Mouse (Mus musculus) heart, embryonic 12.5 days (tissue): ENCODE measurements at regions not wholly inside any gene's neighbourhood (a gene's known extent, or its start where the extent isn't known, plus 50 kb on each side); places are given as distances from the start of the nearest gene placed in this dataset.
"Not testable (repeated sequence)": the region's sequence is repeated elsewhere in the genome, so short reads cannot be mapped to it uniquely, and the experiment has no call there.

ENCODE experiments used
- ATAC-seq: fragments of 200-750 bp; cut with Nextera tagmentation; 2 replicates; pipeline ENCODE4 v1.8.0; 2017; ENCODE audit warnings: moderate TSS enrichment, moderate library complexity; ENCODE audit not compliant: insufficient number of reproducible peaks, low FRiP score
- H3K27ac ChIP-seq: fragments of 300-500 bp; sonication (generic); 2 replicates; pipeline ENCODE4 v1.5.1; 2016; ENCODE audit warnings: mild to moderate bottlenecking, moderate library complexity; ENCODE audit not compliant: poor library complexity, severe bottlenecking
- H3K27me3 ChIP-seq: fragments of 300-500 bp; sonication (generic); replicated peaks from 2 replicates; pipeline ENCODE4 v1.6.1; 2016; ENCODE audit warnings: mild to moderate bottlenecking, moderate library complexity
- H3K36me3 ChIP-seq: fragments of 300-500 bp; sonication (generic); 2 replicates; pipeline ENCODE4 v1.6.1; 2016; ENCODE audit warnings: mild to moderate bottlenecking, moderate library complexity
- H3K4me1 ChIP-seq: fragments of 300-500 bp; sonication (generic); replicated peaks from 2 replicates; pipeline ENCODE4 v1.6.1; 2016; ENCODE audit warnings: mild to moderate bottlenecking
- H3K4me2 ChIP-seq: fragments of 300-500 bp; sonication (generic); 2 replicates; pipeline ENCODE4 v1.6.1; 2016; ENCODE audit warnings: mild to moderate bottlenecking, moderate library complexity
- H3K4me3 ChIP-seq: fragments of 300-500 bp; sonication (generic); 2 replicates; pipeline ENCODE4 v1.5.1; 2016; ENCODE audit warnings: mild to moderate bottlenecking
- H3K9ac ChIP-seq: fragments of 300-500 bp; sonication (generic); 2 replicates; pipeline ENCODE4 v1.6.1; 2016; ENCODE audit warnings: mild to moderate bottlenecking, moderate library complexity
- H3K9me3 ChIP-seq: fragments of 300-500 bp; sonication (generic); replicated peaks from 2 replicates; pipeline ENCODE4 v1.6.1; 2016; ENCODE audit warnings: mild to moderate bottlenecking, moderate library complexity
- WGBS: fragments of 180-500 bp; shearing (Covaris S2); methylation state at CpG from one replicate; pipeline ENCODE4 v1.1.7; 2016; 5-methylcytosine and 5-hydroxymethylcytosine counted together

GRCm38 (mm10) chr16:15368383-15369163 lies 51.3 kb downstream of the Gm21897 start:
- Histone ChIP-seq H3K27ac (no peak overlapping the region), H3K4me2 (no peak overlapping the region), H3K4me1 (no peaks in the 10 kb centered on the region), H3K4me3 (no peak overlapping the region), H3K27me3 (no peaks in the 10 kb centered on the region), H3K9ac (no peak overlapping the region), H3K9me3 (no peaks in the 10 kb centered on the region), H3K36me3 (no peaks in the 10 kb centered on the region)
- whole genome bisulfite sequencing = 75% methylated on average over 4 of the region's 4 CpGs
- no peak for ATAC-seq

GRCm38 (mm10) chr16:15372844-15373243 lies 55.6 kb downstream of the Gm21897 start:
- Histone ChIP-seq H3K9me3 (no peaks in the 10 kb centered on the region), H3K4me2 (no peak overlapping the region), H3K4me1 (no peaks in the 10 kb centered on the region), H3K27me3 (no peaks in the 10 kb centered on the region), H3K4me3 (no peak overlapping the region), H3K9ac (no peak overlapping the region), H3K27ac (no peak overlapping the region), H3K36me3 (no peaks in the 10 kb centered on the region)
- ATAC-seq = no peak
- 31% methylated on average over 1 of the region's 1 CpGs for WGBS

- Histone ChIP-seq H3K27me3 (no peaks in the 10 kb centered on the region), H3K4me3 (no peak overlapping the region), H3K27ac (no peak overlapping the region), H3K4me2 (no peak overlapping the region), H3K4me1 (no peaks in the 10 kb centered on the region), H3K9me3 (no peaks in the 10 kb centered on the region), H3K9ac (no peak overlapping the region), H3K36me3 (no peaks in the 10 kb centered on the region)
- 52% methylated on average over 1 of the region's 1 CpGs for WGBS
- no peak for ATAC-seq
These were observed 56.7 kb downstream of the Gm21897 start for GRCm38 (mm10) chr16:15373961-15374360.

- peak; percentile 43; the same call in 1 of the 2 replicates for ATAC-seq
- Histone ChIP-seq H3K4me1 (peaks cover 17% of the 10 kb centered on the region), H3K4me3 (no peak overlapping the region), H3K36me3 (no peaks in the 10 kb centered on the region), H3K27ac (peak overlapping the region; percentile 63), H3K27me3 (no peaks in the 10 kb centered on the region), H3K9ac (no peak overlapping the region), H3K9me3 (no peaks in the 10 kb centered on the region), H3K4me2 (no peak overlapping the region)
- 50% methylated on average over 3 of the region's 3 CpGs for WGBS
These were observed 68.4 kb downstream of the Gm21897 start for GRCm38 (mm10) chr16:15385557-15386240.

- 11% methylated on average over 1 of the region's 1 CpGs for WGBS
- peak; percentile 68 for ATAC-seq
- Histone ChIP-seq H3K27ac (peak overlapping the region; percentile 63; the same call in 1 of the 2 replicates), H3K9ac (no peak overlapping the region), H3K27me3 (no peaks in the 10 kb centered on the region), H3K4me2 (no peak overlapping the region), H3K36me3 (no peaks in the 10 kb centered on the region), H3K4me1 (peaks cover 17% of the 10 kb centered on the region), H3K4me3 (no peak overlapping the region), H3K9me3 (no peaks in the 10 kb centered on the region; the same call in 1 of the 2 replicates)
These were observed 69.0 kb downstream of the Gm21897 start for GRCm38 (mm10) chr16:15386241-15386574.

- WGBS = 16% methylated on average over 1 of the region's 1 CpGs
- 0 out of 2 replicates have a peak overlapping the region, but pooled peaks have one; percentile 30 for H3K27ac ChIP-seq
- peaks cover 14% of the 10 kb centered on the region; the same call in 1 of the 2 replicates for H3K9me3 ChIP-seq
- peak; percentile 63; the same call in 1 of the 2 replicates for ATAC-seq
- no peak overlapping the region for H3K4me3 ChIP-seq
- no peaks in the 10 kb centered on the region for H3K36me3 ChIP-seq
- no peak overlapping the region for H3K4me2 ChIP-seq
- peaks cover 12% of the 10 kb centered on the region for H3K4me1 ChIP-seq
- H3K27me3 ChIP-seq = no peaks in the 10 kb centered on the region
- H3K9ac ChIP-seq = no peak overlapping the region
These were observed 72.6 kb downstream of the Gm21897 start for GRCm38 (mm10) chr16:15389892-15390291.

GRCm38 (mm10) chr16:15430352-15430751 lies 113.1 kb downstream of the Gm21897 start:
- no peak overlapping the region for H3K27ac ChIP-seq
- no peak overlapping the region for H3K9ac ChIP-seq
- 71% methylated on average over 3 of the region's 3 CpGs for WGBS
- H3K9me3 ChIP-seq = no peaks in the 10 kb centered on the region
- no peaks in the 10 kb centered on the region for H3K27me3 ChIP-seq
- H3K4me1 ChIP-seq = no peaks in the 10 kb centered on the region
- no peak overlapping the region for H3K4me3 ChIP-seq
- H3K4me2 ChIP-seq = no peak overlapping the region
- no peak for ATAC-seq
- H3K36me3 ChIP-seq = no peaks in the 10 kb centered on the region

GRCm38 (mm10) chr16:15432681-15433080 lies 115.4 kb downstream of the Gm21897 start:
- Histone ChIP-seq H3K4me2 (no peak overlapping the region), H3K4me3 (no peak overlapping the region), H3K9ac (no peak overlapping the region), H3K9me3 (no peaks in the 10 kb centered on the region), H3K36me3 (no peaks in the 10 kb centered on the region), H3K4me1 (no peaks in the 10 kb centered on the region), H3K27me3 (no peaks in the 10 kb centered on the region), H3K27ac (no peak overlapping the region)
- no peak for ATAC-seq

- not testable (repeated sequence) for H3K36me3 ChIP-seq, H3K4me2 ChIP-seq, ATAC-seq, H3K27ac ChIP-seq, H3K4me1 ChIP-seq, H3K27me3 ChIP-seq, H3K4me3 ChIP-seq, H3K9ac ChIP-seq
- peaks cover 11% of the 10 kb centered on the region; the same call in 1 of the 2 replicates for H3K9me3 ChIP-seq
These were observed 145.6 kb downstream of the Gm21897 start for GRCm38 (mm10) chr16:15462856-15463255.

GRCm38 (mm10) chr16:15473875-15474274 lies 156.6 kb downstream of the Gm21897 start:
- Histone ChIP-seq H3K36me3 (no peaks in the 10 kb centered on the region), H3K4me3 (no peak overlapping the region), H3K9ac (no peak overlapping the region), H3K9me3 (no peaks in the 10 kb centered on the region), H3K27ac (no peak overlapping the region), H3K4me2 (no peak overlapping the region), H3K27me3 (no peaks in the 10 kb centered on the region), H3K4me1 (no peaks in the 10 kb centered on the region)
- ATAC-seq = no peak
- WGBS = 60% methylated on average over 4 of the region's 4 CpGs

- H3K4me1 ChIP-seq = no peaks in the 10 kb centered on the region
- no peaks in the 10 kb centered on the region for H3K36me3 ChIP-seq
- H3K27ac ChIP-seq = no peak overlapping the region
- no peak overlapping the region for H3K9ac ChIP-seq
- H3K27me3 ChIP-seq = no peaks in the 10 kb centered on the region
- no peak overlapping the region for H3K4me2 ChIP-seq
- no peak for ATAC-seq
- 24% methylated on average over 1 of the region's 1 CpGs for WGBS
- H3K4me3 ChIP-seq = no peak overlapping the region
- H3K9me3 ChIP-seq = peaks cover 11% of the 10 kb centered on the region
These were observed 161.6 kb downstream of the Gm21897 start for GRCm38 (mm10) chr16:15478876-15479275.
